In genomic region chr8:111145460-111146012, GRCm38 (mm10) we compare ENCODE assay signal across 8 mouse cellular contexts. TPM values are rescaled to one million over a fixed set of nuclear protein-coding genes. Genes with fewer than 3 reads are reported as not detected.
DNase-seq lines count a peak whose midpoint lies in the region; ATAC-seq and TF ChIP-seq lines count a peak whose summit lies in the region.
"Not testable (repeated sequence)": the region's sequence is repeated elsewhere in the genome, so short reads cannot be mapped to it uniquely, and the experiment has no call there.

No protein-coding gene starts in this region.

- H3K4me2 ChIP-seq in heart, embryonic 12.5 days = peak overlapping the region; percentile 88
- H3K4me2 ChIP-seq in kidney, postnatal 0 days (ENCODE audit: low read length) = peak overlapping the region; percentile 61
- peak overlapping the region; percentile 93 for H3K4me2 ChIP-seq in liver, embryonic 11.5 days
- peak overlapping the region; percentile 79 for H3K4me2 ChIP-seq in stomach, embryonic 14.5 days (replicated peaks; ENCODE audit: low read depth, low read length)

- H3K36me3 ChIP-seq in heart, embryonic 12.5 days; kidney, postnatal 0 days (ENCODE audit: insufficient read depth, low read length); liver, embryonic 11.5 days (ENCODE audit: control insufficient read depth, insufficient read depth, low read length); stomach, embryonic 14.5 days (ENCODE audit: control insufficient read depth, insufficient read depth, low read length): not testable (repeated sequence)

- peak overlapping the region; percentile 78 for H3K4me3 ChIP-seq in heart, embryonic 12.5 days
- H3K4me3 ChIP-seq in kidney, postnatal 0 days (replicated peaks; ENCODE audit: low read depth, low read length) = peak overlapping the region; percentile 61
- H3K4me3 ChIP-seq in liver, embryonic 11.5 days (ENCODE audit: low read depth, low read length) = peak overlapping the region; percentile 72
- peak overlapping the region; percentile 53 for H3K4me3 ChIP-seq in stomach, embryonic 14.5 days (ENCODE audit: low read depth, low read length)

- H3K9me3 ChIP-seq in heart, embryonic 12.5 days (replicated peaks); kidney, postnatal 0 days (replicated peaks; ENCODE audit: low read length); liver, embryonic 11.5 days (ENCODE audit: control insufficient read depth, low read length); stomach, embryonic 14.5 days (ENCODE audit: control insufficient read depth, low read depth, low read length): not testable (repeated sequence)

- H3K27ac ChIP-seq in heart, embryonic 12.5 days (ENCODE audit: poor library complexity, severe bottlenecking) = peak overlapping the region; percentile 57
- peak overlapping the region; percentile 62 for H3K27ac ChIP-seq in kidney, postnatal 0 days
- H3K27ac ChIP-seq in liver, embryonic 11.5 days (ENCODE audit: low read depth, low read length); stomach, embryonic 14.5 days (ENCODE audit: low read length): not testable (repeated sequence)

- peak; percentile 95 for DNase-seq in B cell, adult 2 months
- DNase-seq in brain, adult 2 months (ENCODE audit: low read depth, low spot score) = peak; percentile 93
- peak; percentile 92 for DNase-seq in kidney, postnatal 0 days (ENCODE audit: low spot score)
- DNase-seq in liver, embryonic 11.5 days (ENCODE audit: low spot score) = peak; percentile 93
- DNase-seq in naive thymus-derived CD4-positive, alpha-beta T cell, adult 2 months (ENCODE audit: low read depth) = peak; percentile 93

- under 1% methylated on average over 56 of the region's 74 CpGs for WGBS in heart, embryonic 12.5 days
- 3% methylated on average over 53 of the region's 74 CpGs for WGBS in kidney, postnatal 0 days
- under 1% methylated on average over 62 of the region's 74 CpGs for WGBS in liver, embryonic 11.5 days
- under 1% methylated on average over 57 of the region's 74 CpGs for WGBS in stomach, embryonic 14.5 days

- H3K4me1 ChIP-seq in heart, embryonic 12.5 days (replicated peaks) = peaks cover 20% of the 10 kb centered on the region; the same call in 1 of the 2 replicates
- not testable (repeated sequence) for H3K4me1 ChIP-seq in kidney, postnatal 0 days (replicated peaks; ENCODE audit: insufficient read depth, low read length); stomach, embryonic 14.5 days (ENCODE audit: control insufficient read depth, insufficient read depth, low read length)
- H3K4me1 ChIP-seq in liver, embryonic 11.5 days (replicated peaks; ENCODE audit: control insufficient read depth, insufficient read depth, low read length) = peaks cover 12% of the 10 kb centered on the region; the same call in 1 of the 2 replicates

- not testable (repeated sequence) for H3K27me3 ChIP-seq in heart, embryonic 12.5 days (replicated peaks); kidney, postnatal 0 days (ENCODE audit: insufficient read depth, low read length); liver, embryonic 11.5 days (replicated peaks; ENCODE audit: control insufficient read depth, insufficient read depth, low read length); stomach, embryonic 14.5 days (ENCODE audit: control insufficient read depth, insufficient read depth, low read length)

- peak; percentile 98 for ATAC-seq in erythroblast, adult 5-6 weeks (replicated peaks; ENCODE audit: low FRiP score, poor library complexity, severe bottlenecking)
- peak; percentile 97 for ATAC-seq in heart, embryonic 12.5 days (ENCODE audit: insufficient number of reproducible peaks, low FRiP score)
- peak; percentile 92 for ATAC-seq in kidney, postnatal 0 days (replicated peaks; ENCODE audit: low FRiP score, low read depth)
- ATAC-seq in liver, embryonic 11.5 days (replicated peaks; ENCODE audit: low FRiP score) = peak; percentile 89
- ATAC-seq in stomach, embryonic 14.5 days (ENCODE audit: insufficient number of reproducible peaks, insufficient read depth, low FRiP score, low read depth) = peak; percentile 92

- peak overlapping the region; percentile 76 for H3K9ac ChIP-seq in heart, embryonic 12.5 days
- H3K9ac ChIP-seq in kidney, postnatal 0 days (ENCODE audit: low read depth, low read length) = peak overlapping the region; percentile 72
- H3K9ac ChIP-seq in liver, embryonic 11.5 days (ENCODE audit: low read depth, low read length) = peak overlapping the region; percentile 66
- peak overlapping the region; percentile 72 for H3K9ac ChIP-seq in stomach, embryonic 14.5 days (replicated peaks; ENCODE audit: low read depth, low read length)

- TF ChIP-seq CTCF in kidney, postnatal 0 days (IDR thresholded peaks at IDR 0.05; ENCODE audit: low read depth) = not testable (repeated sequence)

RNA-seq across cellular contexts. Expression of gene Pdpr, which starts 51.1 kb away (rescaled TPM):
- 1.5 and 5.0 TPM in 2 replicates for total RNA-seq in erythroblast, adult 5-6 weeks (2015; ENCODE audit: low replicate concordance)
- 3.6 and 4.8 TPM in 2 replicates for total RNA-seq in erythroblast, adult 5-6 weeks (2017; ENCODE audit: low replicate concordance)
- 16.2 and 18.1 TPM in 2 replicates for polyA plus RNA-seq in heart, embryonic 12.5 days (2016; fragmentation: Nextera tagmentation; extraction: Ambion mirVana)
- polyA plus RNA-seq in kidney, postnatal 0 days (2015; fragmentation: Nextera tagmentation; extraction: Ambion mirVana) = 8.5 and 9.7 TPM in 2 replicates
- 5.1 and 5.3 TPM in 2 replicates for polyA plus RNA-seq in liver, embryonic 11.5 days (2014; fragmentation: Nextera tagmentation; extraction: Ambion mirVana)
- 7.5 and 8.6 TPM in 2 replicates for polyA plus RNA-seq in stomach, embryonic 14.5 days (2014; fragmentation: Nextera tagmentation; extraction: Ambion mirVana)

RNA-seq across cellular contexts. Expression of gene Clec18a, which starts 53.3 kb away (rescaled TPM):
- total RNA-seq in erythroblast, adult 5-6 weeks (2015; ENCODE audit: low replicate concordance) = not detected in 2 replicates
- not detected in 2 replicates for total RNA-seq in erythroblast, adult 5-6 weeks (2017; ENCODE audit: low replicate concordance)
- polyA plus RNA-seq in heart, embryonic 12.5 days (2016; fragmentation: Nextera tagmentation; extraction: Ambion mirVana) = not detected in 2 replicates
- polyA plus RNA-seq in kidney, postnatal 0 days (2015; fragmentation: Nextera tagmentation; extraction: Ambion mirVana) = 76.6 and 89.9 TPM in 2 replicates
- not detected in 2 replicates for polyA plus RNA-seq in liver, embryonic 11.5 days (2014; fragmentation: Nextera tagmentation; extraction: Ambion mirVana)
- polyA plus RNA-seq in stomach, embryonic 14.5 days (2014; fragmentation: Nextera tagmentation; extraction: Ambion mirVana) = not detected in 2 replicates

Comparison
In these comparisons a context has a peak if more than half of its experiments do, and no peak if none do; other contexts are left out.
1. RNA of gene Clec18a, which starts 53.3 kb away (polyA plus RNA-seq): 76.6 to 89.9 TPM in kidney, postnatal 0 days; not detected in heart, embryonic 12.5 days, not detected in liver, embryonic 11.5 days and not detected in stomach, embryonic 14.5 days; every median in the first group is over 10 times any median in the second.
2. Peak in every context shown above with its lines, with median percentiles within 50 percentile points of each other: DNase-seq, ATAC-seq, H3K4me2 ChIP-seq, H3K4me3 ChIP-seq and H3K9ac ChIP-seq.